Mouse (Mus musculus) macrophage (primary cell): ENCODE data around the gene Nop14. TPM values are rescaled to one million over a fixed set of nuclear protein-coding genes. Genes with fewer than 3 reads are reported as not detected.
A peak's percentile ranks its signal among the peaks of the same experiment; 100 is the strongest.

Experiments used
- H3K27ac ChIP-seq: fragments of 350-480 bp; formaldehyde crosslinking; 2 replicates; pipeline ENCODE4 v1.9.0; 2021
- H3K36me3 ChIP-seq: fragments of 350-480 bp; formaldehyde crosslinking; 2 replicates; pipeline ENCODE4 v1.9.0; 2021; ENCODE audit errors: inconsistent target
- H3K4me3 ChIP-seq: fragments of 350-480 bp; formaldehyde crosslinking; 2 replicates; pipeline ENCODE4 v1.9.0; 2021; ENCODE audit errors: inconsistent target
- H3K79me2 ChIP-seq: fragments of 350-480 bp; formaldehyde crosslinking; 2 replicates; pipeline ENCODE4 v1.9.0; 2021; ENCODE audit errors: inconsistent target
- WGBS: methylation state at CpG from one replicate; pipeline ENCODE4 v1.1.7; 2026; ENCODE audit warnings: inconsistent platforms; ENCODE audit not compliant: missing documents; 5-methylcytosine and 5-hydroxymethylcytosine counted together
- polyA plus RNA-seq: library from polyadenylated mRNA; stranded (reverse); fragments of 250-400 nt; gene quantifications from 3 replicates; pipeline ENCODE4 v1.2.4, GENCODE M21; 2018; ENCODE audit warnings: inconsistent platforms
- total RNA-seq, 78 experiments: library from RNA; depleted of rRNA; stranded (reverse); fragments of 250-400 nt; gene quantifications; 1 replicate in 9 of 78; 2 replicates in 24 of 78; 3 replicates in 43 of 78; 4 replicates in 2 of 78; pipeline ENCODE4 v1.2.4; 2018; ENCODE audit warnings: inconsistent platforms in 56 of 78

Nop14 gene
- 10 to 100 TPM; 21.5 to 51.2 (median 38.5) TPM for total RNA-seq (2018; cell fraction: chromatin; rRNA removed)
- 10 to 100 TPM; 19.7 to 29.9 (median 24.1) TPM for total RNA-seq (2018; cell fraction: cytosol; rRNA removed)
- total RNA-seq (2018; cell fraction: nucleus; rRNA removed): 10 to 100 TPM; 20.4 to 50.9 (median 27.8) TPM
- polyA plus RNA-seq: 19.8 to 48.1 TPM (median 37.4 TPM) in 3 replicates

DNA sequence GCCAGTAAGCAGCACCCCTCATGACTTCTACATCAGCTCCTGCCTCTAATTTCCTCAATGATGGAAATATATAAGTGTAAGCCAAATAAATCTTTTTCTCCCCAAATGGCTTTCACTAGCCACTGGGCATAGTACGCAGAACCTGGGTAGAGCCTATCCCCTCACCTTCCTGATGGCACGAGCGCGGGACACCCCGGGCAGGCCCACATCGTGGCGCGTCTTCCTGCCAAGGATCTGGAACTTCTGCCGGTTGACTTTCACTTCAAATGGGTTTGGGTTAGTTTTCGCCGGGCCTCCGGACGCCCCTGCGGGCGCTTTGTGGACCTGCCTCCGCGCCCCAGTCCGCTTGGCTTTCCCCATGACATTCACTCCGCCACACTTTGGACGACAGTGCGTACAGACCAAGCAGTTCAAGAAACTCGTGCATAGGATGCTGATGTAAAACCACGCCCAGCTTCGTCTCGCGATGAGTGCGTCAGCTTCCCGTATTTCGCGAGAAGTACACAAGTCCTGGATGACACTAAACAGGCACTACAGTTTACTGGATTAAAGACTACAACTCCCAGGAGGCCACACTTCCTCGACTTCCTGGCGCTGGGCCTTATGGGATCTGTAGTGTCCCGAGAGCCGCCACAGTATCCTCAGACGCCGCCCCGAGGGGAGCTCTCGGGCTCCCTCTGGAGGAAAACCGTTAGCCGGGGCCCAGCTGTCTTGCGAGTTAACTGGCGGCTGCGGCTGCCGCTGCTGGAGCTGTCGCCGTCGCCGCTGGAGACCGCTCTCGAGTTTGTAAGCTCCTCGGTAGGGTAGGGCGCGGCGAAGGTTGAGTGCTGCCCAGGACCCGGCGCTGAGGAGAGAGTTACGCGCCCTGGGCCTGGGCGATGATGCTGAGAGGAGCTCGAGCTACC lies at the start of gene Nop14, which contains the start of gene Grk4:
Nop14 (minus strand) TSS at position 463 of the 905 bp plus-strand sequence.
Grk4 (plus strand) TSS at position 694 of the 905 bp plus-strand sequence.
- H3K4me3 ChIP-seq: peak within 1 kb of the TSS; percentile 90
- H3K27ac ChIP-seq: peak within 1 kb of the TSS; percentile 47
- H3K36me3 ChIP-seq: peaks cover 19% of the 10 kb centered on the region
- WGBS: under 1% methylated on average over 57 of the region's 60 CpGs
- peaks cover 23% of the 10 kb centered on the region for H3K79me2 ChIP-seq

DNA sequence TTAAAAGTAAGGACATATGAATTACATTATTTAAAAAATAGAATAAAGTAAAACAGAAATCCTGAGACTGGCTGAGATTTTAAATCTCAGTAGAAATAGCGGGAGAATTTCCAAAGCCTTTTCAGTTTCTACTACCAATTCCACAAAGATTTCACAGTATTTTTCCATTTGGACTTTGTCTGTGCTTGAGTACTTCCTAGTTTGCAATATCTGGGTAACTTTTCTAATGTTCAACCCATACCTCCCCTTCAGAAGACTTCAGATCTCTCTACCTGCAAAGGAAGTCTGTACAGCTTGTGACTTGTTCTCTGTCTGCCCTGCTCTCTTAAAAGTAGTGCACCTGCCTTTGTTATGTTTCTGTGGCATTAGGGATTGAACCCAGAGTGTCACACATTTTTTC lies 48.5 kb upstream of the Nop14 start:
- Histone ChIP-seq H3K27ac (no peak overlapping the region), H3K79me2 (no peaks in the 10 kb centered on the region), H3K4me3 (no peak overlapping the region), H3K36me3 (no peaks in the 10 kb centered on the region)
- 86% methylated on average over 1 of the region's 1 CpGs for WGBS

DNA sequence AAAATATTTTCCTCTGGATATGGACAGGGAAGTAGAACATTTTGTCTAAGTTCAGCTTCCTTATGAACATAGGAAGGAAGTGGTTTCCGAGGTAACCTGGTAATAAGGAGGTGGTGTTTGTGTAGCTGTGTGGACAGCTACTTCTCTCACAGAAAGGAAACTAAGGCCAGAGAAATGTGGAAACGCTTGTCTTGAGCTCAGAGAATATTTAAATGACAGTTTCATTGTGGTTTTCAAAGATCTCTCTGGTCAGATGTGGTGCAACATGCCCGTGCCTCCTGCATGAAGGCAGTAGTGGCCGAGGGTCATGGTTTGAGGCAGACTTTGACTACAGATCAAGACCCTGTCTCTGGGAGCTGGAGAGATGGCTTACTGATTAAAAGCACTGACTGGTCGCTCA lies 35.6 kb upstream of the Nop14 start:
- 7% methylated on average over 5 of the region's 5 CpGs for WGBS
- Histone ChIP-seq H3K4me3 (no peak overlapping the region), H3K36me3 (no peaks in the 10 kb centered on the region), H3K27ac (no peak overlapping the region), H3K79me2 (no peaks in the 10 kb centered on the region)

DNA sequence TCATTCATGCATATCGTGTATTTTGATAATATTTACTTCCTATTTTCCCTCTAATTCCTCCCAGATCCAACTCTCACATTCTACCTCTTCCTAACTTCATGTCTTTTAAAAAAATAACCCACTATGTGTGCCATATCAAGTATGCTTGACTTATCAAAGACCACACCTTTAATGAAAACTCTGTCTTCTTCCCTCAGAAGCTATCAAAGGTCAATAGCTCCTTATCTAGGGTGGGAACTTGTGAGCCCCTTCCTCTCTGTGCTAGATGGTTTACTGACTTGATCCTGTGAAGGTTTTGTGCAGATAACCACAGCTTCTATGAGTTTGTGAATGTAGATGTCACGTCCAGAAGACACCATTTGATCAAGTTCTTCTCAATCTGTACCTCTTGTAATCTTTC lies 32.8 kb upstream of the Nop14 start:
- Histone ChIP-seq H3K36me3 (no peaks in the 10 kb centered on the region), H3K79me2 (no peaks in the 10 kb centered on the region), H3K27ac (no peak overlapping the region), H3K4me3 (no peak overlapping the region)
- WGBS: 95% methylated on average over 2 of the region's 2 CpGs

DNA sequence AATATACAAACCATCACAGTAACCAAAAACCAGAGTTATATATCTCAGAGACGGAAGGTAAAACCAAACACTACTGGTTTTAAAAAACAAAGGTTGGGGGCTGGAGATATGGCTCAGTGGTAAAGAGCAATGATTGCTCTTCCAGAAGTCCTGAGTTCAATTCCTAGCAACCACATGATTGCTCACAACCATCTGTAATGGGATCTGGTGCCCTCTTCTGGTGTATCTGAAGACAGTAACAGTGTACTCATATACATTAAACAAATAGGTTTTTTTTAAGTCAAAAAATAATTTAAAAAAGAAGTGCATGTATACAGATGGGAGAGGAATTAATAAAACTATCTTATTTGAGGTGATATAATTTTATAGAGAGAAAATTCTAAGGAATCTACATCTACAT lies 29.9 kb upstream of the Nop14 start:
- Histone ChIP-seq H3K79me2 (no peaks in the 10 kb centered on the region), H3K36me3 (no peaks in the 10 kb centered on the region), H3K4me3 (no peak overlapping the region), H3K27ac (no peak overlapping the region)
- 100% methylated on average over 1 of the region's 1 CpGs for WGBS

DNA sequence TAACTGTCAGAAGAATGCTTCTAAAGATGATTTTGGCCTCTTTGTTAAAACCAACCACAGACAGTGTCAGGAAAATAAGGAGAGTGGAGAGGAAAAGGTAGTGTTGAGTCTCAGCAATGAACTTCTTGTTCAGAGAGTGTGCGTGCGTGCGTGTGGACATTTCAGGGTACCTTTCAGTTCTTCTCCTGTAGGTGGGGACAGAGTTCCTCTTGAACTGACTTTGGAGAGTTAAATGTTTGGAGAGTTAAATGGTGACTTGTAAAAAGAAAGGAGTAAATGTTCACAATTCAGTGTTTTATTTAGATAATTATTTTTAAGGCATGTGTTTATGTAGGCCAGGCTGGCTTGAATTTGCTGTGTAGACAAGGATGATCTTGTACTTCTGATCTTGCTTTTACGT lies 10.3 kb upstream of the Nop14 start:
- Histone ChIP-seq H3K36me3 (no peaks in the 10 kb centered on the region), H3K4me3 (no peak overlapping the region), H3K27ac (no peak overlapping the region), H3K79me2 (no peaks in the 10 kb centered on the region)
- 94% methylated on average over 4 of the region's 4 CpGs for WGBS

DNA sequence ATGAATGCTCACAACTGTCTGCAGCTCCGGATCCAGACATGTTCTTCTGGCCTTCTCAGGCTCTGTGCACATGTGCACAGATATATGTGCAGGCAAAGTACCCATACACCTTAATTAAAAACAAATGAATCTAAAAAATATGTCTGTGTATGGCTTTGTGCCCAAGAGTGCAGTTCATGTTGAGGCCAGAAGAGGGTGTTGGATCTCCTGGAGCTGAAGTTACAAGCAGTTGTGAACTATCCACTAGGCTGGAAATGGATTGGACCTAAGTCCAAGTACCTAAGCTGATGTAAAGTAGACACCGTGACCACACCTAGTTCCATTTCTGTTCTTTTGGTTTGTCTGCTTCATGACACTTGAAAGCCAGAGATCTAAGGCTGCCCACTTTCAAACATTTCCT lies 9.5 kb upstream of the Nop14 start:
- H3K4me3 ChIP-seq: no peak overlapping the region
- no peak overlapping the region for H3K27ac ChIP-seq
- H3K36me3 ChIP-seq: no peaks in the 10 kb centered on the region
- H3K79me2 ChIP-seq: no peaks in the 10 kb centered on the region
- 88% methylated on average over 2 of the region's 2 CpGs for WGBS

DNA sequence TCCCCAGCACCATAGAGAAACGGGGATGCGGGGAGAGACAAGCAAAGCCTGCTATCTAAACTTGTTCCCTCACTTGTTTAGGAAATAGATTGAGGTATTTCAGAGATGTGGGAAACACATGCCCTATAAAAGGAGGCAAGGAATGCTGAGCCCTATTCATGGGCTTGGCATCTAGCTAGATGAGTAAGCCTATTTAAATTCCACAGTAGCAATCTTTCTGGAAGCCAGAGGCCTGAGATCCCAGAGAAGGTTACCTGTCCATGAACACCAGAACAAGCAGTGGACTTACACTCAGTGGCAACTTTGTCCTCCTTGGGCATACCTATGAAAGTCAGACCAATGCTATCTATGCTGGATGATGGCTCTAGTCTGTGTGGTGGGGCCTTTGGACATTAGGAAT lies 3.3 kb upstream of the Nop14 start:
- H3K79me2 ChIP-seq: peaks cover 15% of the 10 kb centered on the region
- H3K4me3 ChIP-seq: no peak overlapping the region
- no peak overlapping the region for H3K27ac ChIP-seq
- 90% methylated on average over 2 of the region's 2 CpGs for WGBS
- no peaks in the 10 kb centered on the region for H3K36me3 ChIP-seq

DNA sequence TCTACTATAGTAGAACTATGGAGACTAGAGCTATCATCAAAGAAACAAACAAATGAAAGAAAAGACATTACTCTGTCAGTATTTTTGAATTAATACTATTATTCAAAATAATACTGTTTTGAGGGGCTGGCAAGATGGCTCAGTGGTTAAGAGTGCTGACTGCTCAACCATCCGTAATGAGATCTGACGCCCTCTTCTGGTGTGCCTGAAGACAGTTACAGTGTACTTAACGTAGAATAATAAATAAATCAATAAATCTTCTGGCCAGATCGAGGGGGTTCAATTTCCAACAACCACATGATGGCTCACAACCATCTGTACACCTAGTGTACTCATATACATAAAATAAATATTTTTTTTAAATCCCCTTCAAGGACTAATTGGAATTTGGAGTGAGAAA lies 2.0 kb upstream of the Nop14 start:
- Histone ChIP-seq H3K4me3 (no peak overlapping the region), H3K27ac (no peak overlapping the region), H3K79me2 (peaks cover 23% of the 10 kb centered on the region), H3K36me3 (no peaks in the 10 kb centered on the region)
- 96% methylated on average over 4 of the region's 4 CpGs for WGBS

DNA sequence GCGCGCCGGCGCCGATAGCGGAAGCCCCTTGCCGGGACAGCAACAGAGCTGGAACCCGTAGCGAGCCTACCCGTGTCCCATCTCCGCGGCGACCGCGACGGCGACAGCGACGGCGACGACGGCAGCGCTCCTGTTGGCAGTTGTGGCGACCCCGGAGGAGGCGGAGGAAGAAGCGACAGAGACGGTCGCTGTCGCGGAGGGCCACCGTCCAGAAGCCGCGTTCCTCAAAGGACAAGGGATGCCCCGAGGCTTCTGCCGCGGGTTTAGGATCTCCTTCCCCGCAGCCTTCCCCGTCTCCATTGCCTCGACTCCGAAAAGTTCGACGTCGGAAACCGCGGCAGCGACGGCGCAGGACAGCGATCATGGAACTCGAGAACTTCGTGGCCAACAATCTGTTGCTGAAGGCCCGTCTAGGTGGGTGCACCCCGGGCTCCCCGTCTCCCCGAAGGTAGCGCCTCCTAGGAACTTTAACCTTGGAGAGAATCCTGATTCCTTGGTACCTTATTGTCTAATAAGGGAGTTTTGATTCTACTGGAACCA lies 713 bp upstream of the Nop14 start:
- H3K4me3 ChIP-seq: peak overlapping the region; percentile 65
- peaks cover 23% of the 10 kb centered on the region for H3K79me2 ChIP-seq
- peaks cover 12% of the 10 kb centered on the region for H3K36me3 ChIP-seq
- under 1% methylated on average over 50 of the region's 57 CpGs for WGBS
- H3K27ac ChIP-seq: peak overlapping the region; percentile 43; the same call in 1 of the 2 replicates

DNA sequence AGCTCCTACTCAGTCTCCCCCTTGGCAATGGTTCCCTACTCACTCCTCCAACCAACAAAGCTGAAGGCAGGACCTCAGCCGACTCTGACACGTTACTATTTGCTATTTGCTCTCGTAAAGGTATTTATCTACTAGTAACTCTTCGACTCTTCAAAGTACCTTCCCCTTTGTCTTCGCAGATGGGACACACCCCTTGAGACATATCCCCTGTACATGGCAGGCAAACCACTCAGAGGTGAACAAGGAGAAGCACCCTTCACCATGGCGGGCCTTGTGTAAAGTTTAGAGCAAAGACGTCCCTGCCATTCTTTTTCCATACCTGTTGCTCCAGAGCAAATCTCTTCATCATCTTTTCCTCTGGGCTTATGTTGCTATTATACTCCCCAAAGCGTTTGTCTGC lies 2.4 kb downstream of the Nop14 start:
- peaks cover 23% of the 10 kb centered on the region for H3K79me2 ChIP-seq
- no peak overlapping the region for H3K27ac ChIP-seq
- no peak overlapping the region for H3K4me3 ChIP-seq
- H3K36me3 ChIP-seq: peaks cover 43% of the 10 kb centered on the region
- WGBS: 95% methylated on average over 8 of the region's 8 CpGs

DNA sequence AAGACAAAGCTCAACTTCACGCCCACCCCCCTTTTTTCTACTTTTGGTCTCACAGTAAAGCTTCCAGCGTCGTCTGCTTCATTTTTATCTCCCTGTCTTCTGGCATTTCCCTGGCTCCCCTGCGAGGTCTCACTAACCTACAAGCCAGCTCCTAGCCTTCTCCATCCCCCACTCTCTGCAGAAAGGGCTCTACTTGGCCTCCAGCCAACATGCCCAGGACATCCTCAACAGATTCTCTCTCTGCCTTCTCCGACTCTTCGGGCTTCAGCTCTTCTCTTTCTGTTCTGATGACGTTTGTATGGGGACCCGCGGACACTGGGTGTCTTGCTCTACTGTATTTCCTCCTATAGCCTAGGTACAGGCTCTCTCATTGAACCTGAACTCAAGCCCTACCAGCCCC lies 5.1 kb downstream of the Nop14 start:
- no peak overlapping the region for H3K27ac ChIP-seq
- H3K79me2 ChIP-seq: peaks cover 23% of the 10 kb centered on the region
- peaks cover 63% of the 10 kb centered on the region for H3K36me3 ChIP-seq
- WGBS: 98% methylated on average over 9 of the region's 9 CpGs
- H3K4me3 ChIP-seq: no peak overlapping the region

DNA sequence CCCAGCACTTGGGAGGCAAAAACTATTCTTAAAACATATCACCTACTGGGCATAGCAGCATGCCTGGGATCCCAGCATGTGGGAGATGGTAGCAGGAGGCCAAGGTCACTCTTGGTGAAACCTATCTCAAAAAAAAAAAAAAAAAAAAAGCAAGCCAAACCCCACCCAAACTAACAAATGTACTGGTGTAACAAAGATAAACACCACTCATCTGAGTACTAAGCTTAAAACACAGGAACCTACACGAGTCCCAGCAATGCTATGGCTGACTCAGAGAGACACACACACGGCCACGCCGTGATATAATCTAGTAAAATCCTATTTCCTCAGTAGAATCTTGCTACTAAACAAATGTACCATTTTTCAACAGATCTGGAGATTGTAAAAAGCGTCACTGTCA lies 7.0 kb downstream of the Nop14 start:
- H3K4me3 ChIP-seq: no peak overlapping the region
- WGBS: 90% methylated on average over 5 of the region's 5 CpGs
- H3K79me2 ChIP-seq: peaks cover 6% of the 10 kb centered on the region
- H3K36me3 ChIP-seq: peaks cover 82% of the 10 kb centered on the region
- H3K27ac ChIP-seq: no peak overlapping the region

DNA sequence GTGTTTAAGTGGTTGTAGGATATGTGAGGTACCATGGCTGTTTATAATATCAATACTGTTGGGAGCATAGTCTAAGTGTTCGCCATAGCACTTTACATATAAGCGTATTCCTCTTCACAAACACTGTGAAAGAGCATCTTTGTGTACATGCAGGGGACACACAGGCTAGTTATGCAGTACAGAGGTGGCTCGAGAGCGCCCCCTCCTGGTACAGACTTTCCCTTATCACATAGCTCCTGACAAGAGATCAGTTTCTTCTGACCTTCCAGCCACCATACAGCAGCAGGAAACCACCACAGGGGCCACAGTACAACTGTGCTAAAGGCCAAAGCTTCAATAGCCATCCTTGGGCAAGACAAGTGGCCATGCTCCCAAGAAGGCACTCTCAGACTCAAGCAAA lies 12.4 kb downstream of the Nop14 start:
- Histone ChIP-seq H3K36me3 (peaks cover 86% of the 10 kb centered on the region), H3K79me2 (no peaks in the 10 kb centered on the region), H3K4me3 (no peak overlapping the region), H3K27ac (no peak overlapping the region)
- WGBS: 53% methylated on average over 4 of the region's 4 CpGs

DNA sequence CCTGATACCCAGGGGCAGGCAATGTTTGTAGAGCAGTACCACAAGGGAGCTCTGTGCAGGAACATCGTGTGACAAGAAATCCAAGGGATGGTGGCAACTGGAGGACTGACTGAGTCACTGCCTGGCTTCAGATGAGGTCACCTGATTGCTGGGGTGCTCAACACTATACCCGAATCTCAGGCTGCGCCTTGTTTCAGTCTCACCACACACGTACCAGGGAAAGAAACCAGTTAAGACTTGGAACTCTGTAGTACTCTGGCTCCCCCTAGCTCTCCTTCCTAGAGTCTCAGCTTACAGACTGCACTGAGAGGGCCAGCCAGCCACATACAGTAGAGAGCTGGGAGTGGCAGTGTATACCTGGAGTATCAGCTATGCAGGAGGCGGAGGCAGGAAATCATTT lies 17.0 kb downstream of the Nop14 start:
- Histone ChIP-seq H3K36me3 (peaks cover 79% of the 10 kb centered on the region), H3K4me3 (no peak overlapping the region), H3K79me2 (no peaks in the 10 kb centered on the region), H3K27ac (no peak overlapping the region)
- 79% methylated on average over 5 of the region's 5 CpGs for WGBS
